Mouse (Mus musculus): ENCODE data around the gene Ncor2.
A peak's percentile ranks its signal among the peaks of the same experiment; 100 is the strongest.

The Ncor2 gene

GRCm38 (mm10) chr5:125024002-125024401, 155.0 kb downstream of the Ncor2 start:
- DNase-seq (ENCODE audit: low spot score in 2 of 2), result no peak

DNA sequence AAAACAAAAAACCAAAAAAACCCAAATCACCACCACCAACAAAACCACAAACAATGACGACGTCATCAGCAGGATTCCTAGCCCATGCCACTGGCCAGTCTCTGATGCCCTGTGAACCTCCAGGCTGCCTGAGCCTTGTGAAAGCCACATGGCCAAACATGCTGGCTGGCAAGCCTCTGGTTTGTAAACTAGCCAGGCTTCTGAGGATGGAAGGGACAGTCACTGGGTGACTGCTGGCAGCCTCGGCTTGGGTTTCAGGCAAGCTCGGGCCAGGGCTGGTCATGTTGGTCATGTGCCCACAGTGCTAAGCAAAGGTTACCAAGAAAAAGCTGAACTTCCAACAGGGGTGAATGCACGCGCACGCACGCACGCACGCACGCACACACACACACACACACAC, 157.7 kb downstream of the Ncor2 start:
- peak; percentile 74 to 78 for DNase-seq (ENCODE audit: low spot score in 2 of 2)

GRCm38 (mm10) chr5:125019099-125019498, 159.9 kb downstream of the Ncor2 start:
- DNase-seq (ENCODE audit: low spot score in 2 of 2), result no peak

- DNase-seq (ENCODE audit: low spot score in 2 of 2), result no peak
Measured at GRCm38 (mm10) chr5:125017332-125017731, 161.7 kb downstream of the Ncor2 start.

GRCm38 (mm10) chr5:125016421-125017242, 162.4 kb downstream of the Ncor2 start:
- no peak for DNase-seq (ENCODE audit: low spot score in 2 of 2)

DNA sequence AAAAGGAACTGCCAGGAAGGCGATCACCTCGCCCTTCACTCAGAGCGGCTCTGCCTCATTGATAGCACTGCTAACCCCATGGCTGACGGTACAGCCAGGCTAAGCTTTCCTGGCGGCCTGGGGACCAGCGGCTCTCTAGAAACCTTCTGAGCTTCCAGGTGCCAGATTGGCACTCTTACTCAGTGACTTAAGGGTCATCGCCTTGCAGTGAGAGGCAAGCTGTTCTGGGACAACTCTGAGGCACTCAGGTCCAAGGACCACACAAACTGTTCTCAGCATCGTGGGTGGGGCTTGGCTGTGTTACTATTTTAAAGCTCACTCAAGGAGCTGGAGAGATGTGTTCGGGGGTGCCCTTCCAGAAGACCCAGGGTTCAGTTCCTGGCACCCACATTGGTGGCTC, 163.4 kb downstream of the Ncor2 start:
- no peak for DNase-seq (ENCODE audit: low spot score in 2 of 2)

DNA sequence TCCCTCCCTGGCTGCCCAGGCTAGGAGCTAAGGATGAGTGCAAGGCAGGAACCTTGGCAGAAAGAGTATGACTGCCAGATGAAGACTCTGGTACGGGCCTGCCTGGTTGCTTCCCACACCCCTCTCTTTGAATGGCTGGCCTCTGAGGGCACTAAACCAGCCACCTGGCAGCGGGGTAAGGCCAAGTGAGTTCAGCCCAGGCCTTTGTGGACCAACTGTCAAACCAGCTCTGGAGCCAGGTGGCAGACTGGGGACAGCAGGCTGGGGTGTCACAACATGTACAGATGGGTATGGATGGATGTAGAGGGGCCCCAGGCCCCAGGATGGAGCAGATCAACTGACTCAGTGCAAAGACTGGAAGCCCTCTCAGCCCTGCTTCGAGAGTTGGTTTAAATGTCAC, 164.0 kb downstream of the Ncor2 start:
- no peak for DNase-seq (ENCODE audit: low spot score in 2 of 2)

GRCm38 (mm10) chr5:125014497-125014896, 164.5 kb downstream of the Ncor2 start:
- peak in 1 of 2 experiments; percentile 55 for DNase-seq (ENCODE audit: low spot score in 2 of 2)

GRCm38 (mm10) chr5:125011628-125012027, 167.4 kb downstream of the Ncor2 start:
- no peak for DNase-seq (ENCODE audit: low spot score in 2 of 2)

- no peak for DNase-seq (ENCODE audit: low spot score in 2 of 2)
Measured at GRCm38 (mm10) chr5:125011166-125011565, 167.9 kb downstream of the Ncor2 start.

GRCm38 (mm10) chr5:125006896-125007295, 172.1 kb downstream of the Ncor2 start:
- no peak for DNase-seq (ENCODE audit: low spot score in 2 of 2)

DNA sequence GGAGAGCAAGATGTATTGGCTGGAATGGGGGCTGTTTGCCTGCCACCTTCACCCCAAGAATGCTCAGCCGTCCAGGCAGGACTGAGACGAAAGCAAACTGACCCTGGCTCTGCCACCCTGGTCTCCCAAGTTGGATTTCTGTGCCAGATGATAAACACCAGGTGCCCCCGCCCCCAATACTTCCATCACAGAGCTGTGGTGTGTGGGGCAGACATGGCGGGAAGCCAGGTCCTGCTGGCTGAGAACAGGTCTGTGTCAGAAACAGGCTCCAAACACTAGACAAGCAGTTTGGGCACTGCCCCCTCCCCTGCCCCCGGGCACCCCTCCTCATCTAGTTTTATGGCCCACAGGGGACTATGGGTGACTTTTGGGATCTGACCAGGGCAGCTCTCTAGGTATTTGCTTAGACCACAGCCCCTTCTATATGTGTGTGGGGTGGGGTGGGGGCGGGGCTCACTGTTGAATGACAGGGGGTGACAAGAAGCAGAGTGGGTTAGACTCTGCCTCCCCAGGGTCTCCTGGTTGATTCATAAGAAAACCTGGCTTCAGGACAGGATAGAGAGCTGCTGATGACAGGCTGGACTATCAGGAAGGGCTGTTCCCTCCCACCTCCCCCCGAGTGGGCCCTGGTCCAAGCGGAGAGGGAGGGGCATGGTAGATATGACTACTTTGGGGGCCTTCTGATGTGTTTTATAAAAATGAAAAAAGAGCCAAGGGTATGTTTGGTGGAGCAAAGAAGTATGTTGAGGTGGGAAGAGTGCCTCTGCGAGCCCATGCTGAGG, 173.0 kb downstream of the Ncor2 start:
- DNase-seq (ENCODE audit: low spot score in 2 of 2), result no peak

DNA sequence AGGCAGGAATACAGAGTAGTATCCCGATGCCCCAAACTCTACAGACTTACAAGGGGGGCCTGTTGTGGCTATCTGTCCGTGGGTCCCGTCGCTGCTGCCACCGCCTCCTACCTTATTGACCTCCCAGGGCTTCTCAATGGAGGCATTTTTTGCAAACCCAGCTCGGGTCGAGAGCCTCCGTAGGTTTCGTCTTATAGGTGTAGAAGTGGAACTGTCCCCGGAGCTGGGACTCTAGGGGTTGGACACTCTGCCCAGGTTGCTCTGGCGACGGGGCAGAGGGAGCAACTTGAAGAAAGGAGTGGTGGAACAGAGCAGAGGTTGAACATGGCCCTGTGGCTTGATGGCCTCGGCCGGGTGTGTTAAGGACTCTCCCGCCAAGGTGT, 175.2 kb downstream of the Ncor2 start:
- no peak for DNase-seq (ENCODE audit: low spot score in 2 of 2)

GRCm38 (mm10) chr5:125002969-125003872, 175.8 kb downstream of the Ncor2 start, which contains the start of gene Rflna:
Gene Rflna (plus strand): TSS chr5:125003221.
- no peak for DNase-seq (ENCODE audit: low spot score in 2 of 2)

- DNase-seq (ENCODE audit: low spot score in 2 of 2), result no peak
Measured at GRCm38 (mm10) chr5:125000756-125001250, 178.2 kb downstream of the Ncor2 start.

- DNase-seq (ENCODE audit: low spot score in 2 of 2), result no peak
Measured at GRCm38 (mm10) chr5:124997913-124998312, 181.1 kb downstream of the Ncor2 start.

DNA sequence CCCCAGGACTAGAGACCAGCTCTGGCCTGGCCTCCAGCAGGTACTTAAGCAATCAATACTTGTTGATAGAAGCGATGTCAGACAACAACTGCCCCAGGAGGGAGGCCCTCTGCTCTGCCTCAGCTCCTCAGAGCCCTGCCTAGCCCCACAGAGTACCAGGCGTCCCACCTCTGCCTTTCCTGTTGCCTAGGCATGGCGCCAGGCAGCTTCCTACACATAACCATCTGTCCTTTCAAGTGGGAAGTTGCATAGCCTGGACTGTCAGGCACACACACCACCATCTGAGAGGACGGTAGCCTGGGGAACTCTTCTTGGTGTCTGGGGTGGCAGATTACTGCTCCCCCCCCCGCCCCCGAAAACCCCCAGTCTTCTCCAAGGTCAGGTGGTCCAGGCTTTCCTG, 182.2 kb downstream of the Ncor2 start:
- no peak for DNase-seq (ENCODE audit: low spot score in 2 of 2)

GRCm38 (mm10) chr5:124992891-124993290, 186.1 kb downstream of the Ncor2 start:
- DNase-seq (ENCODE audit: low spot score in 2 of 2), result peak; percentile 44 to 55

- DNase-seq (ENCODE audit: low spot score in 2 of 2), result no peak
Measured at GRCm38 (mm10) chr5:124992323-124992722, 186.7 kb downstream of the Ncor2 start.

GRCm38 (mm10) chr5:124989724-124990123, 189.3 kb downstream of the Ncor2 start:
- DNase-seq (ENCODE audit: low spot score in 2 of 2), result peak; percentile 73 to 75

DNA sequence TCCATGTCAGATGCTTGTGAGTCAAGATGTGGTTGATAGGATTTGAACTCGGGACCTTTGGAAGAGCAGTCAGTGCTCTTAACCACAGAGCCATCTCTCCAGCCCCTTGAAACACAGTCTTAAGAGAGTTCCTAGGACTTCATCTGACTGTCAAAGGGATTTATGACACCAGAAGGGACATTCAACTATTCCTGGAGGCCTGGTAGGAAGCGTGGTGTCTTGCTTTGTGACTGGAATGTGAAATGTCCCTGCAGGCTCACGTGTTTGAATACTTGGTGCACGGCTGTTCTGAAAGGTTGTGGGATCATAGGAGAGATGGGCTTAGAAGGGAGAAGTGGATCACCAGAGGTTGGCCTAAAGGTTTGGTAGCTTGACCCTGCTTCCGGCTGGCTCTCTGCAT, 192.4 kb downstream of the Ncor2 start:
- DNase-seq (ENCODE audit: low spot score in 2 of 2), result no peak

- DNase-seq (ENCODE audit: low spot score in 2 of 2), result no peak
Measured at GRCm38 (mm10) chr5:124986222-124986621, 192.8 kb downstream of the Ncor2 start.

Measured in heart, adult 9 months (tissue).